Mouse (Mus musculus): Measurements from ENCODE around the gene Itih4.
A peak's percentile ranks its signal among the peaks of the same experiment; 100 is the strongest.

The Itih4 gene

DNA sequence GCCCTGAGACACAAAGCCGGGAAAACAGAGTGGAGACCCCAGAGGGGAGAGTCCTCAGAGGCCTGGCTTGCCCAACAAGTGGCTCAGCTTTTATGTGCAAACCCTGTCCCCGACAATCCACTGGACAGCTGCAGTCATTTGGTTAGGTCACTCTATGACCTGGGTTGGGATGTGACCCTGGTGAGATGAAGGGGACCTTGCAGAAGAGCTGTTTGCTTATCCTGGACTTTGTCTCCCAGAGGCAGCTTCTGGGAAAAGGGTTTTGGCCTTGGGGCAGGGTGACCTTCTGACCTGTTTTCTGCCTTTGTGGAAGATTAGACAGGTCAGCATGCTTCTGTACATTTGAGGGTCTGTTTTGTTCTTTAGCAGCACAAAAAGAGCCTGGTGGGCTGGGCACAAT lies 58.5 kb downstream of the Itih4 start:
- DNase-seq: no peak

DNA sequence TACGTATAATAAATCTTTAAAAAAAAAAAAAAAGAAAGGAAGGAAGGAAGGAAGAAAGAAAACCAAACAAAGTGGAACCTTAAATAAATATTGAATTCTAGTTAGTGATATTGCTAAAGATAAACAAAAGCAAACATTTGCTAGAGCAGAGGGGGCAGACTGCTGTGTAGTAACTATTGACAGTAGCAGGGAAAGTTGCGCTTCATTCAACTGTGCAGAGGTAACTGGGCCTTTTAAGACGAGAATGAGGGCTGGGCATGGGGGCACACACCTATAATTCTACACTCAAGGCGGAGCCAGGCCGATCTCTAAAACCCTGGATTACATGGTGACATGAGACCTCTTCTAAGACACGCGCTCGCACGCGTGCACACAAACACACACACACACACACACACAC lies 63.7 kb downstream of the Itih4 start:
- DNase-seq: no peak

DNA sequence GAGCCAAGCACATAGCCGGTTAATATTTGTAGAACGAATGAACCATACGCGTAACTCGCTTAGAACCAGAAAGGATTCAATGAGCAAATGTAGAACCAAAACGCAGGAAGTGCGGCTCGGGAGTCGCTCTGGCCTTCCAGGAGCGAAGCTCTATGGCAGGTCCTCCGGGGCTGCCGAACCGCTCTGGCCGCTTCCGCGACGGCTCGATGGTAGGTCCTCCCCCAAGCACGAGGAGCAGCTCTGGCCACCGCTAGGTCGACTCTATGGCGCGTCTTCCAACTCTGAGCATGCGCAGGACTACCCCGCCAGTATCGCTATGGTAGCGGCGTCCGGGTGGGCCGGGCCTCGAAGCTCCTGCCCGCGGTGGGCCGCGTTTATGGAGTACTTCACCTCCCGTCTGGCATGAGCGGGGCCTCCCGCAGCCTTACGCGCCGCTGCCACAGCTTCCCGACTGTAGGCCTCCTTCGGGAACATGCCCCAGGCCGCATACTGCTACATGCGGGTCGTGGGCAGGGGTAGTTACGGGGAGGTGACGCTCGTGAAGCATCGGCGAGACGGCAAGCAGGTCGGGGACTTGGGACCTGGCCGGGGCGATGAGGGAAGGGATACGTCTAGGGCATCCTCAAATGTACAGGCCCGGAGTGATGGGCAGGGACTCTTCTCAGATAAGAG lies 65.0 kb downstream of the Itih4 start, which contains the start of gene Nek4:
Nek4 (plus strand) TSS at position 224 of the 672 bp plus-strand sequence.
- peak; percentile 97 for DNase-seq
